Comparison of ENCODE assay signal across 12 mouse cellular contexts in genomic region chr4:58170430-58170829, GRCm38 (mm10). TPM values are rescaled to one million over a fixed set of nuclear protein-coding genes. Genes with fewer than 3 reads are reported as not detected.
DNase-seq lines count a peak whose midpoint lies in the region; ATAC-seq lines count a peak whose summit lies in the region.
"Had no signal": no experiment of that assay in that cellular context is flagged by ENCODE, and none has a peak within 500 bp of the region (broad histone marks: within the 10 kb centered on the region; RNA-seq: fewer than 3 reads in every experiment).

No protein-coding gene starts in this region.

- ATAC-seq in heart, embryonic 12.5 days (ENCODE audit: insufficient number of reproducible peaks, low FRiP score), result no peak
- no peak for ATAC-seq in forebrain, embryonic 13.5 days
- ATAC-seq: CD4-positive, CD25-positive, alpha-beta regulatory T cell, adult 4 months; forebrain, embryonic 15.5 days; midbrain, embryonic 16.5 days had no signal

- no peaks in the 10 kb centered on the region for H3K36me3 ChIP-seq in heart, embryonic 12.5 days
- H3K36me3 ChIP-seq in forebrain, embryonic 13.5 days (ENCODE audit: poor library complexity, severe bottlenecking), result no peaks in the 10 kb centered on the region
- H3K36me3 ChIP-seq in midbrain, embryonic 10.5 days, result no peaks in the 10 kb centered on the region
- H3K36me3 ChIP-seq: forebrain, embryonic 15.5 days; liver, embryonic 13.5 days had no signal

- no peaks in the 10 kb centered on the region for H3K4me1 ChIP-seq in heart, embryonic 12.5 days (replicated peaks)
- no peaks in the 10 kb centered on the region for H3K4me1 ChIP-seq in forebrain, embryonic 13.5 days
- no peaks in the 10 kb centered on the region for H3K4me1 ChIP-seq in midbrain, embryonic 10.5 days
- H3K4me1 ChIP-seq: forebrain, embryonic 15.5 days; liver, embryonic 13.5 days had no signal

- H3K9ac ChIP-seq in heart, embryonic 12.5 days, result no peak overlapping the region
- H3K9ac ChIP-seq in forebrain, embryonic 13.5 days, result no peak overlapping the region
- H3K9ac ChIP-seq: forebrain, embryonic 15.5 days; liver, embryonic 13.5 days had no signal

- H3K27me3 ChIP-seq in heart, embryonic 12.5 days (replicated peaks), result no peaks in the 10 kb centered on the region
- no peaks in the 10 kb centered on the region for H3K27me3 ChIP-seq in forebrain, embryonic 13.5 days
- no peaks in the 10 kb centered on the region for H3K27me3 ChIP-seq in midbrain, embryonic 10.5 days (ENCODE audit: low read depth, poor library complexity, severe bottlenecking)
- H3K27me3 ChIP-seq: forebrain, embryonic 15.5 days; liver, embryonic 13.5 days had no signal

- WGBS in heart, embryonic 12.5 days, result 71% methylated on average over 5 of the region's 5 CpGs
- WGBS in forebrain, embryonic 13.5 days, result 81% methylated on average over 5 of the region's 5 CpGs
- WGBS in midbrain, embryonic 10.5 days, result 87% methylated on average over 5 of the region's 5 CpGs

- no peak overlapping the region for H3K4me3 ChIP-seq in heart, embryonic 12.5 days
- H3K4me3 ChIP-seq in forebrain, embryonic 13.5 days, result no peak overlapping the region
- H3K4me3 ChIP-seq in midbrain, embryonic 10.5 days, result no peak overlapping the region
- H3K4me3 ChIP-seq: forebrain, embryonic 15.5 days; liver, embryonic 13.5 days had no signal

- DNase-seq in heart, adult 18-20 months, result peak; percentile 71 to 78
- DNase-seq in forelimb bud, embryonic 11.5 days (ENCODE audit: low read depth, low spot score), result peak; percentile 65
- peak; percentile 22 for DNase-seq in kidney, adult 9 months
- peak; percentile 33 for DNase-seq in lung, postnatal 10 days
- DNase-seq in left cerebral cortex, postnatal 36 days (ENCODE audit: low spot score in 2 of 2), result no peak
- DNase-seq in midbrain, embryonic 10.5 days (ENCODE audit: low spot score), result no peak
- DNase-seq: liver, embryonic 13.5 days had no signal

- H3K9me3 ChIP-seq in heart, embryonic 12.5 days (replicated peaks), result no peaks in the 10 kb centered on the region
- no peaks in the 10 kb centered on the region for H3K9me3 ChIP-seq in forebrain, embryonic 13.5 days (replicated peaks)
- no peaks in the 10 kb centered on the region for H3K9me3 ChIP-seq in midbrain, embryonic 10.5 days (replicated peaks)
- H3K9me3 ChIP-seq: forebrain, embryonic 15.5 days; liver, embryonic 13.5 days had no signal

- H3K27ac ChIP-seq in heart, embryonic 12.5 days (ENCODE audit: poor library complexity, severe bottlenecking), result no peak overlapping the region
- no peak overlapping the region for H3K27ac ChIP-seq in forebrain, embryonic 13.5 days
- H3K27ac ChIP-seq in midbrain, embryonic 10.5 days (replicated peaks), result no peak overlapping the region
- H3K27ac ChIP-seq: forebrain, embryonic 15.5 days; liver, embryonic 13.5 days had no signal

- intact Hi-C loops in left cerebral cortex, postnatal 36 days (cut with DNase I), result no loop called here

- no peak overlapping the region for H3K4me2 ChIP-seq in heart, embryonic 12.5 days
- no peak overlapping the region for H3K4me2 ChIP-seq in forebrain, embryonic 13.5 days
- H3K4me2 ChIP-seq: forebrain, embryonic 15.5 days; liver, embryonic 13.5 days had no signal

RNA-seq across cellular contexts. Expression of gene Svep1, which starts 36.2 kb away (rescaled TPM):
- 1 to 10 TPM; 3.7 to 3.9 TPM for total RNA-seq in heart, adult 18-20 months (2021)
- polyA plus RNA-seq in heart, embryonic 12.5 days (2016; fragmentation: Nextera tagmentation; extraction: Ambion mirVana), result 2.3 and 3.0 TPM in 2 replicates
- 0.22 and 0.33 TPM in 2 replicates for polyA plus RNA-seq in forebrain, embryonic 13.5 days (2015; fragmentation: Nextera tagmentation; extraction: Ambion mirVana)
- total RNA-seq in left cerebral cortex, postnatal 36 days (2021), result 1 to 10 TPM in 1 of 2 experiments, under 1 TPM in 1; 0.64 to 1.2 TPM
- polyA plus RNA-seq in midbrain, embryonic 10.5 days (2016; fragmentation: Nextera tagmentation; extraction: Ambion mirVana), result 1.8 and 2.7 TPM in 2 replicates

Comparison
In these comparisons a context has a peak if more than half of its experiments do, and no peak if none do; other contexts are left out.
1. DNase-seq: peak in heart, adult 18-20 months (2 of 2), forelimb bud, embryonic 11.5 days (single experiment), kidney, adult 9 months (single experiment) and lung, postnatal 10 days (single experiment); none in left cerebral cortex, postnatal 36 days (0 of 2) and midbrain, embryonic 10.5 days (single experiment).